Mouse (Mus musculus) MEL (cell line): ENCODE data around the gene Cdh13.

Source experiments
- CTCF ChIP-seq, 3 experiments: IDR thresholded peaks in 2 of 3; conservative IDR thresholded peaks in 1 of 3; 2 replicates each; pipeline ENCODE4 v1.5.1; 2011 to 2012; ENCODE audit warnings: low read length in 3 of 3, low read depth in 2 of 3, mild to moderate bottlenecking in 2 of 3, improper control_type of control experiment in 1 of 3, inconsistent platforms in 1 of 3, mixed read lengths in 1 of 3, moderate library complexity in 1 of 3; ENCODE audit not compliant: control insufficient read depth in 1 of 3, insufficient read depth in 1 of 3, poor library complexity in 1 of 3, severe bottlenecking in 1 of 3
- EP300 ChIP-seq, 2 experiments: IDR thresholded peaks; 2 replicates each; pipeline ENCODE4 v1.6.1; 2011; ENCODE audit warnings: improper control_type of control experiment in 2 of 2, low read length in 2 of 2, low read depth in 1 of 2, mild to moderate bottlenecking in 1 of 2
- NRF1 ChIP-seq: IDR thresholded peaks from 2 replicates; pipeline ENCODE4 v1.6.1; 2014; ENCODE audit warnings: low read depth, mild to moderate bottlenecking, inconsistent platforms, low read length, improper control_type of control experiment, moderate library complexity; ENCODE audit not compliant: poor library complexity, insufficient read depth, severe bottlenecking
- POLR2A ChIP-seq, 2 experiments: IDR thresholded peaks; 2 replicates each; pipeline ENCODE4 v1.6.1; 2011 to 2012; ENCODE audit warnings: low read length in 2 of 2, mild to moderate bottlenecking in 2 of 2, control low read depth in 1 of 2, improper control_type of control experiment in 1 of 2, low read depth in 1 of 2, moderate library complexity in 1 of 2; ENCODE audit not compliant: control insufficient read depth in 1 of 2, insufficient read depth in 1 of 2, poor library complexity in 1 of 2
- TAL1 ChIP-seq: IDR thresholded peaks from 2 replicates; pipeline ENCODE4 v1.6.1; 2012; ENCODE audit warnings: mild to moderate bottlenecking, inconsistent platforms, low read length, moderate library complexity, mixed read lengths
- TCF12 ChIP-seq: IDR thresholded peaks from 2 replicates; pipeline ENCODE4 v1.6.1; 2014; ENCODE audit warnings: low read depth, mild to moderate bottlenecking, inconsistent platforms, low read length, improper control_type of control experiment, moderate library complexity

DNA sequence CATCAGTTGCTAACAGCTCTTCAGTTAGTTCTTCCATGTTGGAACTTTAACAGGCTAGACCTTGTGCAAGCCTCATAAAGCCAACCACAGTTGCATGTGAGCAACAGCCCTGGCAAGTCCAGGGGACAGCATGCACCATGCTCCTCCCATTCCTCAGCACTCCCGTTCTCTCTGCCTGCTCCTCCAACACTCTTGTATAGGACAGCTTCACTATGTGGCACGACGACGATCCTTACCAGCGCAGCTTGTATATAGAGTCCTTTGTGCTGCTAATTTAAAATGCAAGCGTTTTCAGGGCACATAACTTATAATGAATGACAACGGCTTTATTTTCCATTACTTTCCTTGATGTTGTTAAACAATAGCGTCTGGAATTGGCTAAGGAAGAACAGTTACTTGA is 654.5 kb downstream of the Cdh13 start:
- TF ChIP-seq POLR2A (IDR thresholded peaks at IDR 0.05; ENCODE audit: control insufficient read depth in 1 of 2, insufficient read depth in 1 of 2, low read depth in 1 of 2, low read length in 2 of 2, poor library complexity in 1 of 2) (no peak), TCF12 (no peak), CTCF (IDR thresholded peaks at IDR 0.05 in 2 of 3, conservative IDR thresholded peaks at IDR 0.05 in 1 of 3; ENCODE audit: control insufficient read depth in 1 of 3, insufficient read depth in 1 of 3, low read depth in 2 of 3, low read length in 3 of 3, poor library complexity in 1 of 3, severe bottlenecking in 1 of 3) (no peak), TAL1 (no peak), EP300 (IDR thresholded peaks at IDR 0.05; ENCODE audit: low read depth in 1 of 2, low read length in 2 of 2) (no peak), NRF1 (no peak)
